Mouse (Mus musculus) CH12.LX (cell line): Measurements from ENCODE around the gene Tmem259. TPM values are rescaled to one million over a fixed set of nuclear protein-coding genes. Genes with fewer than 3 reads are reported as not detected.
A peak's percentile ranks its signal among the peaks of the same experiment; 100 is the strongest.

Experiments
- DNase-seq: peaks from one replicate; pipeline ENCODE4 v3.0.0-alpha.2; 2013; ENCODE audit errors: extremely low read depth
- H3K27ac ChIP-seq: 2 replicates; pipeline ENCODE4 v1.5.1; 2012; ENCODE audit warnings: low read depth, mild to moderate bottlenecking, control low read depth, moderate library complexity; ENCODE audit not compliant: insufficient read depth
- H3K27me3 ChIP-seq: replicated peaks from 2 replicates; pipeline ENCODE3; 2012; ENCODE audit warnings: inconsistent platforms
- H3K36me3 ChIP-seq, 2 experiments: replicated peaks in 1 of 2; 2 replicates each; pipeline versions ENCODE3 to v1.6.1; 2012; ENCODE audit warnings: inconsistent platforms in 1 of 2, low read length in 1 of 2, mild to moderate bottlenecking in 1 of 2, mixed read lengths in 1 of 2, moderate library complexity in 1 of 2; ENCODE audit not compliant: control insufficient read depth in 1 of 2, insufficient read depth in 1 of 2
- H3K4me1 ChIP-seq, 2 experiments: 2 replicates each; pipeline ENCODE4 v1.6.1; 2012; ENCODE audit warnings: inconsistent platforms in 1 of 2, moderate library complexity in 1 of 2; ENCODE audit not compliant: insufficient read depth in 2 of 2, control insufficient read depth in 1 of 2
- H3K4me2 ChIP-seq: 2 replicates; pipeline ENCODE4 v1.6.1; 2012; ENCODE audit warnings: low read depth, mild to moderate bottlenecking, control low read depth; ENCODE audit not compliant: poor library complexity, insufficient read depth, severe bottlenecking
- H3K4me3 ChIP-seq, 3 experiments: fragments of 150-350 bp in 1 of 3; sonication (generic) in 1 of 3; replicated peaks in 1 of 3; 2 replicates each; pipeline versions ENCODE3 to v1.5.1; 2011 to 2012; ENCODE audit warnings: low read depth in 2 of 3, low read length in 2 of 3, mild to moderate bottlenecking in 2 of 3, moderate library complexity in 2 of 3, control low read depth in 1 of 3, improper control_type of control experiment in 1 of 3, inconsistent platforms in 1 of 3, mixed read lengths in 1 of 3; ENCODE audit not compliant: poor library complexity in 1 of 3
- H3K79me2 ChIP-seq: replicated peaks from 2 replicates; pipeline ENCODE4 v1.6.1; 2012; ENCODE audit warnings: mild to moderate bottlenecking, moderate library complexity; ENCODE audit not compliant: control insufficient read depth, poor library complexity, insufficient read depth, severe bottlenecking; ENCODE audit errors: extremely low read depth
- H3K9ac ChIP-seq: 2 replicates; pipeline ENCODE4 v1.6.1; 2012; ENCODE audit warnings: low read depth, mild to moderate bottlenecking, control low read depth, moderate library complexity; ENCODE audit not compliant: insufficient read depth
- H3K9me3 ChIP-seq: replicated peaks from 2 replicates; pipeline ENCODE3; 2012; ENCODE audit warnings: low read length, inconsistent platforms, mixed read lengths
- BHLHE40 ChIP-seq: IDR thresholded peaks from 2 replicates; pipeline ENCODE4 v1.6.1; 2011; ENCODE audit warnings: mild to moderate bottlenecking, low read depth, low read length, improper control_type of control experiment
- CHD1 ChIP-seq: IDR thresholded peaks from 2 replicates; pipeline ENCODE4 v1.6.1; 2012; ENCODE audit warnings: low read depth, low read length, improper control_type of control experiment, inconsistent platforms
- CHD2 ChIP-seq: IDR thresholded peaks from 2 replicates; pipeline ENCODE4 v1.6.1; 2011; ENCODE audit warnings: low read length, improper control_type of control experiment
- CTCF ChIP-seq, 2 experiments: IDR thresholded peaks in 1 of 2; conservative IDR thresholded peaks in 1 of 2; 2 replicates each; pipeline ENCODE4 v1.5.1; 2011 to 2012; ENCODE audit warnings: low read depth in 2 of 2, low read length in 2 of 2, improper control_type of control experiment in 1 of 2, inconsistent platforms in 1 of 2, mild to moderate bottlenecking in 1 of 2, moderate library complexity in 1 of 2
- ELF1 ChIP-seq: IDR thresholded peaks from 2 replicates; pipeline ENCODE4 v1.6.1; 2014; ENCODE audit warnings: low read depth, mild to moderate bottlenecking, inconsistent platforms, low read length, improper control_type of control experiment
- EP300 ChIP-seq: IDR thresholded peaks from 2 replicates; pipeline ENCODE4 v1.6.1; 2011; ENCODE audit warnings: low read length, improper control_type of control experiment
- ETS1 ChIP-seq: conservative IDR thresholded peaks from 2 replicates; pipeline ENCODE4 v1.6.1; 2012; ENCODE audit warnings: low read depth, mild to moderate bottlenecking, inconsistent platforms, low read length, improper control_type of control experiment, moderate library complexity
- HCFC1 ChIP-seq: IDR thresholded peaks from 2 replicates; pipeline ENCODE4 v1.6.1; 2012; ENCODE audit warnings: low read depth, mild to moderate bottlenecking, inconsistent platforms, low read length, improper control_type of control experiment
- IRF4 ChIP-seq: IDR thresholded peaks from 2 replicates; pipeline ENCODE4 v1.6.1; 2014; ENCODE audit warnings: low read depth, mild to moderate bottlenecking, inconsistent platforms, low read length, improper control_type of control experiment
- JUN ChIP-seq: IDR thresholded peaks from 2 replicates; pipeline ENCODE4 v1.6.1; 2011; ENCODE audit warnings: low read depth, mild to moderate bottlenecking, low read length, improper control_type of control experiment, moderate library complexity; ENCODE audit not compliant: insufficient read depth
- JUND ChIP-seq: conservative IDR thresholded peaks from 2 replicates; pipeline ENCODE4 v1.6.1; 2011; ENCODE audit warnings: low read depth, low read length, improper control_type of control experiment
- KAT2A ChIP-seq: IDR thresholded peaks from 2 replicates; pipeline ENCODE4 v1.6.1; 2012; ENCODE audit warnings: low read length, improper control_type of control experiment, inconsistent platforms; ENCODE audit not compliant: insufficient replicate concordance
- MAFK ChIP-seq: IDR thresholded peaks from 2 replicates; pipeline ENCODE4 v1.6.1; 2011; ENCODE audit warnings: low read length, improper control_type of control experiment; ENCODE audit not compliant: insufficient replicate concordance
- MAX ChIP-seq: IDR thresholded peaks from 2 replicates; pipeline ENCODE4 v1.6.1; 2011; ENCODE audit warnings: low read length, improper control_type of control experiment
- MAZ ChIP-seq: IDR thresholded peaks from 2 replicates; pipeline ENCODE4 v1.6.1; 2012; ENCODE audit warnings: low read depth, mild to moderate bottlenecking, inconsistent platforms, low read length, improper control_type of control experiment, moderate library complexity
- MEF2A ChIP-seq: IDR thresholded peaks from 2 replicates; pipeline ENCODE4 v1.6.1; 2014; ENCODE audit warnings: low read depth, mild to moderate bottlenecking, inconsistent platforms, low read length, improper control_type of control experiment, borderline replicate concordance
- MXI1 ChIP-seq: IDR thresholded peaks from 2 replicates; pipeline ENCODE4 v1.6.1; 2011; ENCODE audit warnings: mild to moderate bottlenecking, low read depth, low read length, improper control_type of control experiment
- MYC ChIP-seq: IDR thresholded peaks from 2 replicates; pipeline ENCODE4 v1.6.1; 2011; ENCODE audit warnings: low read depth, mild to moderate bottlenecking, improper control_type of control experiment, low read length
- NELFE ChIP-seq: IDR thresholded peaks from 2 replicates; pipeline ENCODE4 v1.6.1; 2011; ENCODE audit warnings: low read depth, low read length, improper control_type of control experiment
- NRF1 ChIP-seq: IDR thresholded peaks from 2 replicates; pipeline ENCODE4 v1.6.1; 2014; ENCODE audit warnings: low read depth, mild to moderate bottlenecking, inconsistent platforms, low read length, improper control_type of control experiment, moderate library complexity
- PAX5 ChIP-seq: IDR thresholded peaks from 2 replicates; pipeline ENCODE4 v1.6.1; 2012; ENCODE audit warnings: low read length, inconsistent platforms, mixed read lengths
- POLR2A ChIP-seq: IDR thresholded peaks from 2 replicates; pipeline ENCODE4 v1.6.1; 2011; ENCODE audit warnings: low read depth, mild to moderate bottlenecking, improper control_type of control experiment, low read length
- POLR2AphosphoS2 ChIP-seq: IDR thresholded peaks from 2 replicates; pipeline ENCODE4 v1.6.1; 2011; ENCODE audit warnings: low read depth, low read length, improper control_type of control experiment
- RCOR1 ChIP-seq: conservative IDR thresholded peaks from 2 replicates; pipeline ENCODE4 v1.6.1; 2012; ENCODE audit warnings: low read depth, mild to moderate bottlenecking, inconsistent platforms, low read length, improper control_type of control experiment
- SIN3A ChIP-seq: IDR thresholded peaks from 2 replicates; pipeline ENCODE4 v1.6.1; 2012; ENCODE audit warnings: low read length, improper control_type of control experiment, inconsistent platforms
- TBP ChIP-seq: conservative IDR thresholded peaks from 2 replicates; pipeline ENCODE4 v1.6.1; 2011; ENCODE audit warnings: low read depth, low read length, improper control_type of control experiment
- TCF12 ChIP-seq: IDR thresholded peaks from 2 replicates; pipeline ENCODE4 v1.6.1; 2014; ENCODE audit warnings: low read depth, mild to moderate bottlenecking, inconsistent platforms, low read length, improper control_type of control experiment
- UBTF ChIP-seq: IDR thresholded peaks from 2 replicates; pipeline ENCODE4 v1.6.1; 2012; ENCODE audit warnings: low read depth, mild to moderate bottlenecking, inconsistent platforms, low read length, improper control_type of control experiment, moderate library complexity
- USF1 ChIP-seq: IDR thresholded peaks from 2 replicates; pipeline ENCODE4 v1.6.1; 2014; ENCODE audit warnings: low read depth, mild to moderate bottlenecking, inconsistent platforms, low read length, improper control_type of control experiment
- USF2 ChIP-seq: conservative IDR thresholded peaks from 2 replicates; pipeline ENCODE4 v1.6.1; 2011; ENCODE audit warnings: low read depth, low read length, improper control_type of control experiment
- ZC3H11A ChIP-seq: IDR thresholded peaks from 2 replicates; pipeline ENCODE4 v1.6.1; 2012; ENCODE audit warnings: low read depth, mild to moderate bottlenecking, inconsistent platforms, low read length, improper control_type of control experiment
- ZKSCAN1 ChIP-seq: IDR thresholded peaks from 2 replicates; pipeline ENCODE4 v1.6.1; 2012; ENCODE audit warnings: low read depth, inconsistent platforms, low read length, improper control_type of control experiment, borderline replicate concordance
- dilution Hi-C: fragments of 300-500 bp; cut with MboI; formaldehyde crosslinking; loops from 2 replicates; pipeline ENCODE4 v1.14.3; 2020; ENCODE audit warnings: low sequenced_read_pairs; ENCODE audit not compliant: extremely low pct_unique_long_range_greater_than_20kb, extremely low pct_ligation_motif_present
- in situ Hi-C: fragments of 300-500 bp; cut with MboI; formaldehyde crosslinking; loops from 3 replicates; pipeline ENCODE4 v1.14.3; 2019; ENCODE audit warnings: low sequenced_read_pairs, low pct_ligation_motif_present, low pct_unique_long_range_greater_than_20kb, mixed read lengths
- polyA plus RNA-seq: library from polyadenylated mRNA; unstranded; fragments of >175 nt; gene quantifications from 2 replicates; pipeline ENCODE4 v1.2.1, GENCODE M21; 2012; ENCODE audit warnings: low read depth; ENCODE audit not compliant: insufficient read length
- total RNA-seq, 2 experiments: library from RNA; depleted of rRNA; stranded (reverse); fragments of 300-350 nt in 1 of 2; fragments of >200 nt in 1 of 2; gene quantifications; 2 replicates each; pipeline ENCODE4 v1.2.3; 2012 to 2014

The Tmem259 gene
- total and polyA plus RNA-seq, 3 experiments, result 50.1 to 84.2 (median 71.7) TPM

GRCm38 (mm10) chr10:80016931-80017330, 32.8 kb upstream of the Tmem259 start:
- H3K4me1 ChIP-seq, result peaks cover 12 to 34% of the 10 kb centered on the region in 2 experiments
- H3K9me3 ChIP-seq, result no peaks in the 10 kb centered on the region
- dilution Hi-C loops (no loop called here), in situ Hi-C loops (no loop called here)
- H3K79me2 ChIP-seq, result peaks cover 8% of the 10 kb centered on the region
- peaks cover 40 to 75% of the 10 kb centered on the region in 2 experiments for H3K36me3 ChIP-seq
- H3K27ac ChIP-seq, result peak overlapping the region; percentile 44
- TF ChIP-seq CHD1 (no peak), KAT2A (no peak), POLR2AphosphoS2 (no peak), ZKSCAN1 (no peak), ETS1 (no peak), MAFK (no peak), TBP (no peak), ELF1 (no peak), UBTF (no peak), POLR2A (no peak), JUN (no peak), MXI1 (no peak), RCOR1 (no peak), MAZ (no peak), PAX5 (no peak), CHD2 (no peak), CTCF (conservative IDR thresholded peaks at IDR 0.05 in 1 of 2, IDR thresholded peaks at IDR 0.05 in 1 of 2; ENCODE audit: low read depth in 2 of 2, low read length in 2 of 2) (no peak), ZC3H11A (no peak)
- no peak for DNase-seq
- peak overlapping the region; percentile 85 for H3K4me2 ChIP-seq
- H3K9ac ChIP-seq, result peak overlapping the region; percentile 86
- peak overlapping the region; percentile 77 to 81 (median 80) for H3K4me3 ChIP-seq
- no peaks in the 10 kb centered on the region for H3K27me3 ChIP-seq

- Histone ChIP-seq H3K9ac (peak within 1 kb of the TSS; percentile 86), H3K9me3 (no peaks in the 10 kb centered on the region)
- TF ChIP-seq SIN3A, result peak; percentile 95
- TF ChIP-seq TCF12, result peak; percentile 75
- TF ChIP-seq JUN, result no peak
- TF ChIP-seq NELFE, result 0 out of 2 replicates have a peak, but pooled peaks have one; percentile 48
- TF ChIP-seq NRF1, result no peak
- TF ChIP-seq JUND, result 0 out of 2 replicates have a peak, but pooled peaks have one; percentile 3
- TF ChIP-seq USF2, result peak; percentile 91
- 0 out of 2 replicates have a peak, but pooled peaks have one; percentile 57 for TF ChIP-seq TBP
- no peak for TF ChIP-seq CHD2
- peak; percentile 43; the same call in 1 of the 2 replicates for TF ChIP-seq IRF4
- TF ChIP-seq MAZ, result peak; percentile 94
- peak; percentile 50; the same call in 1 of the 2 replicates for TF ChIP-seq HCFC1
- TF ChIP-seq PAX5, result no peak
- peak; percentile 95 for TF ChIP-seq MAX
- TF ChIP-seq EP300, result no peak
- peak; percentile 55 for TF ChIP-seq ETS1
- TF ChIP-seq USF1, result peak; percentile 92
- no peak for TF ChIP-seq POLR2AphosphoS2
- peak; percentile 46; the same call in 1 of the 2 replicates for TF ChIP-seq MEF2A
- TF ChIP-seq ELF1, result peak; percentile 69
- TF ChIP-seq BHLHE40, result peak; percentile 98
- peak; percentile 95 for TF ChIP-seq MXI1
- peak; percentile 56; the same call in 1 of the 2 replicates for TF ChIP-seq POLR2A
- TF ChIP-seq MYC, result peak; percentile 80; the same call in 1 of the 2 replicates
- TF ChIP-seq, all 38 proteins: peak for 18
- Histone ChIP-seq H3K27me3 (no peaks in the 10 kb centered on the region), H3K4me3 (peak within 1 kb of the TSS; percentile 77 to 81 (median 80)), H3K4me2 (peak within 1 kb of the TSS; percentile 85), H3K36me3 (peaks cover 41 to 75% of the 10 kb centered on the region in 2 experiments), H3K27ac (peak within 1 kb of the TSS; percentile 44), H3K79me2 (peaks cover 8% of the 10 kb centered on the region), H3K4me1 (peaks cover 12 to 34% of the 10 kb centered on the region in 2 experiments)
- DNase-seq, result peak; percentile 88
- dilution Hi-C loops, result no loop called here
- in situ Hi-C loops, result no loop called here
Measured at GRCm38 (mm10) chr10:80016511-80016910, 32.4 kb upstream of the Tmem259 start, which contains the start of gene Arhgap45. Gene Arhgap45 (plus strand): TSS chr10:80016653.
